Mouse (Mus musculus) ES-E14 (cell line): ENCODE data around the gene Zscan10.

ENCODE experiments used
- MAFK ChIP-seq: IDR thresholded peaks from 2 replicates; pipeline ENCODE4 v1.6.1; 2014; ENCODE audit warnings: mild to moderate bottlenecking, low read depth, low read length, inconsistent platforms; ENCODE audit not compliant: insufficient read depth
- ZC3H11A ChIP-seq: IDR thresholded peaks from 2 replicates; pipeline ENCODE4 v1.6.1; 2012; ENCODE audit warnings: low read depth, mild to moderate bottlenecking, inconsistent platforms, low read length, borderline replicate concordance

- TF ChIP-seq MAFK, result no peak
- no peak for TF ChIP-seq ZC3H11A
Observed at GRCm38 (mm10) chr17:23552896-23553633, 47.6 kb upstream of the Zscan10 start.
